Mouse (Mus musculus) adipocyte (in vitro differentiated cells): ENCODE measurements at regions not wholly inside any gene's neighbourhood (a gene's known extent, or its start where the extent isn't known, plus 50 kb on each side); places are given as distances from the start of the nearest gene placed in this dataset.
A peak's percentile ranks its signal among the peaks of the same experiment; 100 is the strongest.
"Not testable (repeated sequence)": the region's sequence is repeated elsewhere in the genome, so short reads cannot be mapped to it uniquely, and the experiment has no call there.

Source experiments
- DNase-seq: peaks from one replicate; pipeline ENCODE4 v3.0.0-alpha.2; 2016; ENCODE audit warnings: low spot score

- no peak for DNase-seq
Observed at GRCm38 (mm10) chr16:25478300-25478699, 191.7 kb downstream of the Tprg start.

GRCm38 (mm10) chr16:25483831-25484254, 197.2 kb downstream of the Tprg start:
- peak; percentile 33 for DNase-seq

GRCm38 (mm10) chr16:25485007-25485406, 198.4 kb downstream of the Tprg start:
- DNase-seq: peak; percentile 12

GRCm38 (mm10) chr16:25486477-25487094, 197.0 kb upstream of the Trp63 start:
- DNase-seq: no peak

GRCm38 (mm10) chr16:25490847-25491246, 192.7 kb upstream of the Trp63 start:
- no peak for DNase-seq

- no peak for DNase-seq
Observed at GRCm38 (mm10) chr16:25494153-25494552, 189.4 kb upstream of the Trp63 start.

- DNase-seq: no peak
Observed at GRCm38 (mm10) chr16:25495586-25496196, 187.9 kb upstream of the Trp63 start.

GRCm38 (mm10) chr16:25504829-25505228, 178.7 kb upstream of the Trp63 start:
- DNase-seq: no peak

GRCm38 (mm10) chr16:25517114-25517868, 166.3 kb upstream of the Trp63 start:
- peak; percentile 24 for DNase-seq

GRCm38 (mm10) chr16:25523141-25523540, 160.4 kb upstream of the Trp63 start:
- not testable (repeated sequence) for DNase-seq

- peak; percentile 68 for DNase-seq
Observed at GRCm38 (mm10) chr16:25523621-25524020, 159.9 kb upstream of the Trp63 start.

- no peak for DNase-seq
Observed at GRCm38 (mm10) chr16:25527850-25528249, 155.7 kb upstream of the Trp63 start.

- DNase-seq: peak; percentile 32
Observed at GRCm38 (mm10) chr16:25528313-25528712, 155.2 kb upstream of the Trp63 start.

GRCm38 (mm10) chr16:25529681-25530080, 153.9 kb upstream of the Trp63 start:
- peak; percentile 35 for DNase-seq

- peak; percentile 42 for DNase-seq
Observed at GRCm38 (mm10) chr16:25531761-25532336, 151.7 kb upstream of the Trp63 start.

GRCm38 (mm10) chr16:25532519-25533205, 150.9 kb upstream of the Trp63 start:
- no peak for DNase-seq

- DNase-seq: peak; percentile 100
Observed at GRCm38 (mm10) chr16:25533206-25533580, 150.4 kb upstream of the Trp63 start.

- no peak for DNase-seq
Observed at GRCm38 (mm10) chr16:25536550-25536949, 147.0 kb upstream of the Trp63 start.

- DNase-seq: no peak
Observed at GRCm38 (mm10) chr16:25549542-25550110, 133.9 kb upstream of the Trp63 start.

- no peak for DNase-seq
Observed at GRCm38 (mm10) chr16:25557181-25557580, 126.4 kb upstream of the Trp63 start.

- no peak for DNase-seq
Observed at GRCm38 (mm10) chr16:25580216-25580615, 103.3 kb upstream of the Trp63 start.
